Mouse (Mus musculus) kidney, embryonic 14.5 days (tissue): ENCODE data around the gene Cdon. TPM values are rescaled to one million over a fixed set of nuclear protein-coding genes. Genes with fewer than 3 reads are reported as not detected.
A peak's percentile ranks its signal among the peaks of the same experiment; 100 is the strongest.

Experiments used
- ATAC-seq: fragments of 200-750 bp; cut with Nextera tagmentation; 2 replicates; pipeline ENCODE4 v1.8.0; 2017; ENCODE audit warnings: moderate number of reproducible peaks, mild to moderate bottlenecking, moderate TSS enrichment, moderate library complexity; ENCODE audit not compliant: low FRiP score, low TSS enrichment
- H3K27ac ChIP-seq: fragments of 300-500 bp; sonication (generic); 2 replicates; pipeline ENCODE4 v1.5.1; 2014; ENCODE audit warnings: low read depth, mild to moderate bottlenecking, low read length, moderate library complexity, mixed read lengths
- H3K27me3 ChIP-seq: fragments of 300-500 bp; sonication (generic); 2 replicates; pipeline ENCODE4 v1.6.1; 2014; ENCODE audit warnings: mild to moderate bottlenecking, low read length; ENCODE audit not compliant: control insufficient read depth, insufficient read depth
- H3K36me3 ChIP-seq: fragments of 300-500 bp; sonication (generic); 2 replicates; pipeline ENCODE4 v1.6.1; 2014; ENCODE audit warnings: low read length, mixed read lengths; ENCODE audit not compliant: control insufficient read depth, insufficient read depth
- H3K4me1 ChIP-seq: fragments of 300-500 bp; sonication (generic); 2 replicates; pipeline ENCODE4 v1.6.1; 2014; ENCODE audit warnings: low read length, mixed read lengths; ENCODE audit not compliant: control insufficient read depth, insufficient read depth
- H3K4me2 ChIP-seq: fragments of 300-500 bp; sonication (generic); replicated peaks from 2 replicates; pipeline ENCODE4 v1.6.1; 2014; ENCODE audit warnings: low read depth, mild to moderate bottlenecking, low read length
- H3K4me3 ChIP-seq: fragments of 300-500 bp; sonication (generic); 2 replicates; pipeline ENCODE4 v1.5.1; 2014; ENCODE audit warnings: mild to moderate bottlenecking, low read length
- H3K9ac ChIP-seq: fragments of 300-500 bp; sonication (generic); 2 replicates; pipeline ENCODE4 v1.6.1; 2014; ENCODE audit warnings: low read depth, mild to moderate bottlenecking, low read length, moderate library complexity
- H3K9me3 ChIP-seq: fragments of 300-500 bp; sonication (generic); 2 replicates; pipeline ENCODE4 v1.6.1; 2016; ENCODE audit warnings: low read length; ENCODE audit not compliant: control insufficient read depth
- WGBS: fragments of 180-500 bp; shearing (Covaris S2); extraction: QIAGEN DNeasy Blood & Tissue Kit; methylation state at CpG from one replicate; pipeline ENCODE4 v1.1.7; 2014; 5-methylcytosine and 5-hydroxymethylcytosine counted together
- polyA plus RNA-seq: library from polyadenylated mRNA; unstranded; fragments of >200 nt; fragmentation: Nextera tagmentation; extraction: Ambion mirVana; gene quantifications from 2 replicates; pipeline ENCODE4 v1.2.1, GENCODE M21; 2014

Cdon gene
- polyA plus RNA-seq, 1 experiment from 2014 or later: 6.2 TPM

DNA sequence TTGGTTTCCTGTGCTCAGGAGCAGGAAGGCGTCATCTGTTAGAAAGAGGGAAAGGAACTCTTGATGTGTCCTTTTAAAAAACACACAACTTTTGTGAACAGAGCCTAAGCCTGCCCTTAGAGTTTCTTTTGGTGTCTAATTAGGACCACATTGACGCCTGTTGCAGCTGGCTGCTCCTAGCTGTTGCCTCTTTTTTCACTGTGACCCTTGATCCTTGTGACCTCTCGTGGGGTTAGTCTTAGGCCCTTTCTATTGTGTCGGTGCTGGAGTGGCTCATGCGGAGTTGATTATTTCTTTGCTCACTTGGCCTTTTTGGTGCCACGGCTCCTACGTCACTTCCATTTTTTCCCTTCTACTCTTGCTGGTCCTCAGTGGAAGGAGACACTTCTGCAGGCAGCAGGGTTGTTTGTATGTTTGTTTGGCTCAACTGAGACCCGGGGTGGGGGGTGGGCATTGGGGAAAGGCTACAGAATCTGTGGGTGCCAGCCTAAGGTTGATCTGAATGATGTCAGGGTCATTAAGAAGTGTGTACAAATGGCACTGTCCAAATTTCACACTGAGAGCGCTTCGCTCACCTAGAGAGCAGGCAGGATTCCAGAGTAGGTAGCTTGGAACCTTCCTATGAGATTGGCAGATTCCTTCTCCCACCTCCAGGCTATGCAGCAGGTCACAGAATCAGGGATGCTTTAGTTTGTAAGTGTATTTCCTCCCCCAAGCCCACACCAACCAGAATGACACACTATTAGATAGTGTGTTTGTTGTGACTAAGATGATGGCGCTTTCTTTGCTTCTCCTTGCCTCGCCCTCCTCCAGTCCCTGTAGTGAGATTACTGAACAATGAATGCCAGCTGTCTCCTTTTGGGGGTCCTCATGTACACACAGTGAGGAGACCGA lies 22.9 kb downstream of the Cdon start:
- ATAC-seq: no peak
- Histone ChIP-seq H3K4me2 (no peak overlapping the region), H3K27ac (no peak overlapping the region), H3K9me3 (no peaks in the 10 kb centered on the region), H3K9ac (no peak overlapping the region), H3K27me3 (no peaks in the 10 kb centered on the region), H3K4me3 (no peak overlapping the region), H3K36me3 (no peaks in the 10 kb centered on the region), H3K4me1 (no peaks in the 10 kb centered on the region)
- WGBS: 71% methylated on average over 13 of the region's 13 CpGs

DNA sequence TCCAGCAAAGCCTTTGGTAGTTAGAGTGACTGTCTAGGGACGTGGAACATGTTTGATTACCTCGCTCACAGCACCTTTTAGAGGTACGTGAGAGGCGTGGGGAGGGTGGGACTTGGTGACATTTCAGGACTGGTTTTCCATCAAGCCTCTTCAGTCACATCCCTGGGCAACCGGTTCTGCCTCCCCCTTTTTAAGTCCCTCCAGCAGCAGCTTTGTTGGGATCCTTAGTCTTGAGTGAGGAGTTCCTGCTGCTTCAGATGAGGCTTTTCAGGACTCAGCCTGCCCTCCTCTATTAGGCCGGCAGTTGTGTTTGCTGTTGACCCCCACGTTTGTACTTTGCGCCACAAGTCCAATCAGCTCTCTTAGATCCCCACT lies 23.6 kb downstream of the Cdon start:
- 76% methylated on average over 8 of the region's 8 CpGs for whole genome bisulfite sequencing
- ATAC-seq: no peak

DNA sequence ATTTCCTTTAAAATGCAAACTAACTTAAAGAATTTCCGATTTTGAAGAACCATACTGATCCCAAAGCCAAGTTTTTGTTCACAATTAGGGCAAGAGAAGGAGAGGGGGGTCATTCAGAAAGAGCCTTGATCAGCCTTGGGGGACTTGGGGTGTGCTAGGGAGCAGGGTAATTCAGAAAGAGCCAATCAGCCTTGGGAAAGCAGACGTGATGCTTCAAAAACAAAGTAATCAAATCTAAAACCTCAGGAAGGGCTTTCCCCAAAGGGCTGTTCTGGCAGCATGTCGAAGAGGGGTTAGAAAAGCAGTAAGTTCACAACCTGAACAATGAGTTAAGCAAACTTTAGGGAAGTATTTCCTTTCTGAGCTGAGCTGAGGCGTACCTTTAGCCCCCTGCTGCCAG lies 26.0 kb downstream of the Cdon start:
- H3K27ac ChIP-seq: no peak overlapping the region
- H3K4me3 ChIP-seq: no peak overlapping the region
- no peaks in the 10 kb centered on the region for H3K27me3 ChIP-seq

More for the DNA sequence above, 23.6 kb downstream of the Cdon start:
- Histone ChIP-seq H3K4me3 (no peak overlapping the region), H3K4me2 (no peak overlapping the region), H3K36me3 (no peaks in the 10 kb centered on the region), H3K9me3 (no peaks in the 10 kb centered on the region), H3K9ac (no peak overlapping the region), H3K27ac (no peak overlapping the region), H3K27me3 (no peaks in the 10 kb centered on the region), H3K4me1 (0 out of 2 replicates have a peak, but pooled peaks cover 6% of the 10 kb centered on the region)

GRCm38 (mm10) chr9:35453311-35453710 lies 32.4 kb downstream of the Cdon start:
- no peak overlapping the region for H3K27ac ChIP-seq
- H3K36me3 ChIP-seq: peaks cover 29% of the 10 kb centered on the region
- 59% methylated on average over 6 of the region's 6 CpGs for WGBS
- no peak overlapping the region for H3K9ac ChIP-seq
- H3K9me3 ChIP-seq: no peaks in the 10 kb centered on the region
- ATAC-seq: no peak
- no peak overlapping the region for H3K4me3 ChIP-seq
- H3K4me1 ChIP-seq: 0 out of 2 replicates have a peak, but pooled peaks cover 6% of the 10 kb centered on the region
- no peaks in the 10 kb centered on the region for H3K27me3 ChIP-seq
- no peak overlapping the region for H3K4me2 ChIP-seq

More for the DNA sequence above, 26.0 kb downstream of the Cdon start:
- H3K4me1 ChIP-seq: 0 out of 2 replicates have a peak, but pooled peaks cover 6% of the 10 kb centered on the region
- no peak overlapping the region for H3K9ac ChIP-seq
- H3K9me3 ChIP-seq: no peaks in the 10 kb centered on the region
- no peaks in the 10 kb centered on the region for H3K36me3 ChIP-seq
- WGBS: 38% methylated on average over 4 of the region's 4 CpGs
- no peak overlapping the region for H3K4me2 ChIP-seq
- ATAC-seq: no peak

DNA sequence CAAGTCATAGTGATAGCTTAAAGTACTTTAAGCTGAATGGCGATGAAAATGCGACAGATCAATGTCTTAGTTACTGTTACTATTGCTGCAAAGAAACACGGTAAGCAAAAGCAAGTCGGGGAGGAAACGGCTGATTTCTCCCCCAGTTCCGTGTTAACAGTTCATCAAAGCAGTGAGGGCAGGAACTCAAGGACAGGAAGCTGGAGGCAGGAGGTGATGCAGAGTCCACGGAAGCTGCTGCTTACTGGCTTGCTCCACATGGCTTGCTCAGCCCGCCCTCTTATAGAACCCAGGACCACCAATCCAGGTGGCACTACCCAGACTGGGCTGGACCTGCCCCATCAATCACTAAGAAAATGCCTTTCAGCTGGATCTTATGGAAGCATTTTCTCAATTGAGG lies 38.7 kb downstream of the Cdon start:
- H3K27me3 ChIP-seq: no peaks in the 10 kb centered on the region
- peaks cover 34% of the 10 kb centered on the region for H3K36me3 ChIP-seq
- no peak overlapping the region for H3K9ac ChIP-seq
- H3K4me2 ChIP-seq: no peak overlapping the region
- H3K9me3 ChIP-seq: no peaks in the 10 kb centered on the region
- WGBS: 61% methylated on average over 8 of the region's 8 CpGs
- H3K4me1 ChIP-seq: no peaks in the 10 kb centered on the region
- H3K4me3 ChIP-seq: no peak overlapping the region
- ATAC-seq: no peak
- no peak overlapping the region for H3K27ac ChIP-seq

- H3K9me3 ChIP-seq: no peaks in the 10 kb centered on the region
- H3K4me1 ChIP-seq: no peaks in the 10 kb centered on the region; the same call in 1 of the 2 replicates
- no peak overlapping the region for H3K4me2 ChIP-seq
- peak; percentile 96 for ATAC-seq
- no peaks in the 10 kb centered on the region for H3K27me3 ChIP-seq
- no peak overlapping the region for H3K9ac ChIP-seq
- peaks cover 20% of the 10 kb centered on the region; the same call in 1 of the 2 replicates for H3K36me3 ChIP-seq
- no peak overlapping the region for H3K27ac ChIP-seq
- H3K4me3 ChIP-seq: no peak overlapping the region
- 18% methylated on average over 8 of the region's 8 CpGs for WGBS
These were observed 46.4 kb downstream of the Cdon start for GRCm38 (mm10) chr9:35467264-35467817.

DNA sequence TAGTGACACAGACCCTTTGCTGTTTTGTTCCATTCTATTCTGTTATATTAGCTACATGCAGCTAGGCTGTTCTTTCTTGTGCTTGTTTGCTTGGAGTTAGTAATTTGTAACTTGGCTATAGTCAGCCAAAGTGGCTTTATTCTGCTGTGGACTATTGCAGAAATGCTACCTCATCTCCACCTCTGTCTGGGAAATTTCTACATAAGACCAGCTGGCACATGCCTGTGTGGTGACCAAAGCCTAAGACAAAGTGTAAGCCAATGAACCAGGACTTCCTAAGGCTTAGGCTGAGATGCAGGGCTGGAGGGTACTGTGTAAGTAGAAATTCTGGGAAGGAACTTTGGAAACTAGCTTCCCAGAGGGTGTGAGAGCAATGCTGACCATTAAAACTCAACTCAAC lies 48.0 kb downstream of the Cdon start:
- Histone ChIP-seq H3K36me3 (peaks cover 20% of the 10 kb centered on the region), H3K27me3 (no peaks in the 10 kb centered on the region), H3K9me3 (no peaks in the 10 kb centered on the region), H3K9ac (no peak overlapping the region), H3K27ac (no peak overlapping the region), H3K4me2 (no peak overlapping the region), H3K4me3 (no peak overlapping the region), H3K4me1 (no peaks in the 10 kb centered on the region; the same call in 1 of the 2 replicates)
- no peak for ATAC-seq

GRCm38 (mm10) chr9:35474104-35474724 lies 53.3 kb downstream of the Cdon start:
- no peak overlapping the region for H3K4me3 ChIP-seq
- H3K27ac ChIP-seq: no peak overlapping the region
- H3K27me3 ChIP-seq: no peaks in the 10 kb centered on the region
- no peaks in the 10 kb centered on the region for H3K9me3 ChIP-seq
- H3K4me1 ChIP-seq: peaks cover 2% of the 10 kb centered on the region; the same call in 1 of the 2 replicates
- WGBS: 31% methylated on average over 10 of the region's 10 CpGs
- H3K4me2 ChIP-seq: no peak overlapping the region
- H3K36me3 ChIP-seq: peaks cover 32% of the 10 kb centered on the region
- peak; percentile 95 for ATAC-seq
- no peak overlapping the region for H3K9ac ChIP-seq

DNA sequence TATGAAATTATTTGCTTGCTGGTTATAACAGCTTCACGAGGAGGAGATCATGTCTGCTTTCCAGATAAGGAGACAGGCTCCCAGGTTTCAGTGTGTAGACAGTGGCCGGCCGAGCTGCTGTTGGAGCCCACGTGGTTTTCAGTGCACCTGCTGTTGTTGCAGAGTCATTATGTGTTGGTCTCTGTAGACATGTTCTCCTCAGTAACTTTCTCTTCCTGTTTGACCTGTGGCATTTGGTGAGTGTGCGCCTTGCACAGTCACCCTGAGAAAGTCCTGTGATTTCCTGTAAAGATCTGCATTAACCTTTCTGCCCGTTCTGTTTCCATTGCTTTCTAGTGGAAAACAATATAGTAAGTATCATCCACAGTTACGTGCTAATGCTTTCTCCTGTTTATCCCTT lies 54.5 kb downstream of the Cdon start:
- H3K4me3 ChIP-seq: no peak overlapping the region
- H3K4me1 ChIP-seq: peaks cover 2% of the 10 kb centered on the region; the same call in 1 of the 2 replicates
- no peaks in the 10 kb centered on the region for H3K9me3 ChIP-seq
- no peak for ATAC-seq
- no peak overlapping the region for H3K4me2 ChIP-seq
- peaks cover 32% of the 10 kb centered on the region for H3K36me3 ChIP-seq
- no peak overlapping the region for H3K9ac ChIP-seq
- no peak overlapping the region for H3K27ac ChIP-seq
- no peaks in the 10 kb centered on the region for H3K27me3 ChIP-seq
- WGBS: 90% methylated on average over 7 of the region's 7 CpGs
